Mouse (Mus musculus) cerebellum, adult (tissue): ENCODE data around the gene Unc45b.

ENCODE experiments used
- ATAC-seq: cut with Nextera tagmentation; 2 replicates; pipeline ENCODE4 v1.9.2; 2017; ENCODE audit warnings: mild to moderate bottlenecking, moderate library complexity, mixed read lengths; ENCODE audit not compliant: insufficient number of reproducible peaks, low FRiP score, low TSS enrichment

Gene Unc45b

DNA sequence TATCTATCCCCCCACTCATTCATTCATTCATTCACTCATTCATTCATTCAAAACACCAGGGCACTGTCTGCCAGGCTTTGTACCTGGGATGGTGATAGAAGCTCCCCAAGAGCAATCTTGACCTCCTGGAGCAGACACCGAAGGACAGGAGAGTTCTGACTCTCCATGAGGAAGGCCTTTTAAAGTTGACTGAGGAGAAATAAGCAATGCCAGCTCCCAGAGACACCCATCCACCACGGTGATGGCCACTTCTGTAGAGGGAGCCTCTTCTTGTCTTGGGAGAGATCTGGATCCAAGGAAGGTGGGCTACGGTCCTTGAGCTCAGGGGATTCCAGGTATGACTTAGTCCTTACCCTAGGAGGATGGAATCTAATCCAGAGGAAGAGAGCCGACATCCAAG lies at the start of gene Unc45b:
Gene Unc45b (plus strand): TSS at position 301 of the 400 bp plus-strand sequence.
- ATAC-seq = no peak

DNA sequence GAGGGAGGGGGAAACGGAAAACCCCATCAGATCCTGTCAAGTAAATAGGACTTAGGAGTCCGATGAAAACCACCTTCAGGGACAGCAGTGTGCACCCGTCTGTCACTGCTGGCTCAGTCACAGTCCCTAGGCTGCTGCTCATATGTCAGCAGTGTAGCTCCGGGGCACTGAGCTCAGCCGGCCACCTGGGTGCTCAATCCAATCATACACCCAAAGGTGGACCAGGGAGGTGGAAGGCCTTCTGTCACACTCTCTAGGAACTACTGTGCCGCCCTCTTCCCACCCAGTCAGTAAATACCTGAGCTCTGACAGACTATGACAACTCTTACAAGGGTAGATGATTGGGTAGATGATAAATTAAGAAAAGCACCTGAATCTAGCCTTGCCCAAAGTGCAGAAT lies 49.6 kb upstream of the Unc45b start:
- ATAC-seq = no peak

DNA sequence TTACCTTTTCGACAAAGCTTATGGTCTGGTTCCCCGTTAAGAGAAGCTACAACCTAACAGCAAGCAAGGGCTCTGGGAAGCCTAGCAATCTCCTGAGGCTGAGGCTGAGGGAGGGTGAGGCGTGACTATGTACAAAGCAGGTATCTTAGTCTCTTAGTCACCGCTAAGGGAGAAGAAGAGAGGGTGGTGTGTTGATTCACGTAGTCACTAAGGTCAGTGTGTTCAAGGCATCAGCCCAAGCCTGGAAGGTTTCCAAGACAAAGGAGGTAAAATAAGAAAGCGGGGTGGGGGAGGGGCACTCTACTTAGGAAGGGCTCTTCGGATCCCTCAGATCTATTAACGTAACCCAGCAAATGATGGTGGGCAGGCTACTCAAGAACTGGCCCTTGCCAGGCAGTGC lies 48.8 kb upstream of the Unc45b start:
- no peak for ATAC-seq

DNA sequence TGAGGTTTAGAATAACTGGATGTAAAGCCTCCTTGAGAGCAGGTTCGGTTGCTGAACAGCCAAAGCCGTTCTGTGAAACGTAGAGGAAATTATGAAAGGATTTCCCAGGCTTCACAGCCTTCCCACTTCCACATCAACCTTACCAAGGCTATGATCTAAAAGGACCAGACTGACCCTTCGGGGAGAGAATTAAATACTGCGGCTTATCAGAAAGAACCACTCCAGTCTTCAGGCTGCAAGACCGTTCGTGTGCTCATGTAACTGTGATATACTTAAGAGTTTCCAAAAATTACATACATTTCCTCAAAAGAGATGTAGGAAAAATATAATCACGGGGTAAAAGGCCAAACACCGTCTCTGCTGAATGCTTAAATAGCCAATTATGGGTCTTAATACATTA lies 47.7 kb upstream of the Unc45b start:
- no peak for ATAC-seq

DNA sequence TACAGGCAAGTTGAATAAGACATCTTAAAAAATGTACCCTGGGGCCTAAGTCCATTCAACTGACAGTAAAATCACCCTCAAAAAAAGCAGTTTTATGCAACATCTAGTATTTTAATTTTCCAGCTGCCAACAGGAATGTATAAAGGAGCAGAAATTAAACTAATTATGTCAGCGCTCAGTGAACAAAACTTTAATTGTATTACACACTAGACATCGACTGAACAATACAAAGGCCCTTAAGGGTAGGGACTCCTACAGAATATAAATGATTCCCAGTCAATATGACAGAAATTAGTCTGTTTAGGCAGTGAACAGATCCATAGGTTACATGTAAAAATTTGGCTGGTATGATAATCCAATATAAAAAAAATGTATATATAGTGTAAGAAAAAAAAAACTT lies 47.3 kb upstream of the Unc45b start:
- no peak for ATAC-seq

DNA sequence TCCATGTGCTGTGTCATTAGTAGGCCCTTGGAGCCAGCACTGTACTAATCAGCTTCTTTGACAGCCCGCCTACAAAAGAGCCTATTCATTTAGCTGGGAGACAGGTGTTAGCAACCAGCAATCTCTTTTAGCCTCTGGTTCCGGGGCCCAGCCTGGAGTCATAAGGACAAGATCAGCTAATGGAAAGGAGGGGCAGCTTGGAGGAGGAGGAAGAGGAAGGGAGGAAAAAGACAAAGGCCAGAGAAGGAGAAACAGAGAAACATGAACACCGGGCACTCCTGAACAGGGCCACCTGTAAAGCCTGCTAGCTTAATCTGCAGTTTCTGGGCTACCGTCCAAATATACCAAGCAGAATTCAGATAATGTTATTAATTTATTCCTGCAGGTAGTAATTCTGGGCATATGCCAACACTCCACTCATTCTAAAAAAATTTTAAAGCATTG lies 46.8 kb upstream of the Unc45b start:
- ATAC-seq = no peak

DNA sequence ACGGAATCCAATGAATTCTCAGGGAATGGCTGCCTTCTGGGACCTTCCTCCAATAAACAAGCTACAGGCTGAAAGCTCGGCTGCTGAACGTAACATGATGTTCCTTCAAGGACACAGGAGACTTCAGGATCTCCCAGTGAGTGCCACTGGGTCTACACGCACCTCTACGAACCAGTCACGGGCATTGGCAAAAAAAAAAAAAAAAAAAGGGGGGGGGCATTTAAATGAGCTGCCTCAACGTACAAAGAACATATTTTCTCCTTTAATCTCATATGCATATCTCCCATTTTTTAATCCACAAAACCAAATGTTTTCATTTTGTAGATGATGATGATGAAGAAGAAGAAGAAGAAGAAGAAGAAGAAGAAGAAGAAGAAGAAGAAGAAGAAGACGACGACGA lies 44.4 kb upstream of the Unc45b start:
- ATAC-seq = no peak

DNA sequence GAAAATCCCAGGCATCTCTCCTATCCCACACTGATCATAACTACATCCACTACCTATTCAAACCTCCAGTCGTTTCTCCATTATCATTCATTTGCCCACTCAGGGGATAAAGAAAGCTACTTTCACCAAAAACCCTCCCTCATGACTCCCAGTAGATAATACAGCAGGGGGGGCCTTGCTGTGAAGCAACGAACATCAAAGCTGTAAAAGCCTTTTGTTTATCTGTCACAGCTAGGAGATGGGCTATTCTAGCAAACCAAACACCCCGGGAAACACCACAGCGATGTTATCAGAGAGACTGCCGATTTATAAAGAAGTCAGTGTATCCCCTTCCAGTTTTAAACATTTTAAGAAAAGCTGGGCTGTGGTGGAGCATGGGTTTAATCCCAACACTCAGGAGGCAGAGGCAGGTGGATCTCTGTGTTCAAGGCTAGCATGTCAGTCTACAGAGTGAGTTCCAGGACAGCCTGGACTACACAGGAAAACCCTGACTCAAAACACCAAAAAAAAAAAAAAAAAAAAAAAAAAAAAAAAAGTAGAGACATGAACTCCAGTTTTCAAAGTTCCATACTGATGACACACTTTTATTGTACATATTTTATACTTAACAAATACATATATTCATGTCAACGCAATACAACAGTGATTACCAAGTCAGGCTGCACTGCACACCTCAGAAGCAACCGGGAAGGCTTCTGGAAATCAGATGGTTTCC lies 43.3 kb upstream of the Unc45b start:
- ATAC-seq = no peak

DNA sequence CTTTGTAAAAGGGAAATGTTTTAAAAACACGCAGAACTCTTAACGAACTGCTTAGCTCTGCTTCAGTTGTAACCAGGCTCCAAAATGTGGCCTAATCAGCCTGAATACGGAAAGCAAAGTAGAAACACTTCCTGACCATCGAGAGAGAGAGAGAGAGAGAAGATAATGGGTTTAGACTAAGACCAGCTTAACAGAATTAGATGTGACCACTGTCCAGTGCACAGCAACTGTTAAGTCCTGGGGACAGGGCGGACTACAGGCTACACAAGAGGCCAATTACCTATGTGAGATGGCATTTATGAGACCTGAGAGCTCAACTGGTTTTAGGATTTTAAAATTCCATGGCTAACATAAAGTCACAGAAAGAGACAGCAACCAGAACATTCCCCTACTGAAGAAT lies 42.4 kb upstream of the Unc45b start:
- ATAC-seq = no peak

DNA sequence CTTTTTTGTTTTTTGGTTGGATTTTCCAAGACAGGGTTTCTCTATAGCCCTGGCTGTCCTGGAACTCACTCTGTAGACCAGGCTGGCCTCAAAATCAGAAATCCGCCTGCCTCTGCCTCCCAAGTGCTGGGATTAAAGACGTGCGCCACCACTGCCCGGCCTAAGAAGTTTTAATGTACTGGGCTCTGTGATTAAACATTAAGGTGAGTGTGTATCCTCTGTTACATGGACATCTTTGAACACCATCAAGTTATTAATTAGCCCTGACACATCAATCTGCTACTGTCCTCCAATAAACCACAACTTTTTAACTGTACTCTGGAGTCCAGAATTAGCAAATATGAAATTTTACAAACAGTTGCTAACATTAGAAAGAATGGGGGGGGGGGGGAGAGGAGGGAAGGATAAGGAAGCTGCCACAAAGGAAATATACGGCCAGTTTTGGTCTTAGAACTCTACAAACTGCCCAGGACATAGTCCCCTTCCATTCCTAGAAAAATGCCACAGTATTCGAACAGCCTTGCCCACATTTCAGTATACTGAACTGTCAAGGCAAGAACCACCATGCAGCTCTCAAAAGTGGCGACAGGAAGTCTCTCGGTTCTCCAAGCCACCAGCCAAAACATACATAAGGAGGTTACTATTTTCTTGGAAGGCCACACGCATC lies 40.7 kb upstream of the Unc45b start:
- no peak for ATAC-seq

DNA sequence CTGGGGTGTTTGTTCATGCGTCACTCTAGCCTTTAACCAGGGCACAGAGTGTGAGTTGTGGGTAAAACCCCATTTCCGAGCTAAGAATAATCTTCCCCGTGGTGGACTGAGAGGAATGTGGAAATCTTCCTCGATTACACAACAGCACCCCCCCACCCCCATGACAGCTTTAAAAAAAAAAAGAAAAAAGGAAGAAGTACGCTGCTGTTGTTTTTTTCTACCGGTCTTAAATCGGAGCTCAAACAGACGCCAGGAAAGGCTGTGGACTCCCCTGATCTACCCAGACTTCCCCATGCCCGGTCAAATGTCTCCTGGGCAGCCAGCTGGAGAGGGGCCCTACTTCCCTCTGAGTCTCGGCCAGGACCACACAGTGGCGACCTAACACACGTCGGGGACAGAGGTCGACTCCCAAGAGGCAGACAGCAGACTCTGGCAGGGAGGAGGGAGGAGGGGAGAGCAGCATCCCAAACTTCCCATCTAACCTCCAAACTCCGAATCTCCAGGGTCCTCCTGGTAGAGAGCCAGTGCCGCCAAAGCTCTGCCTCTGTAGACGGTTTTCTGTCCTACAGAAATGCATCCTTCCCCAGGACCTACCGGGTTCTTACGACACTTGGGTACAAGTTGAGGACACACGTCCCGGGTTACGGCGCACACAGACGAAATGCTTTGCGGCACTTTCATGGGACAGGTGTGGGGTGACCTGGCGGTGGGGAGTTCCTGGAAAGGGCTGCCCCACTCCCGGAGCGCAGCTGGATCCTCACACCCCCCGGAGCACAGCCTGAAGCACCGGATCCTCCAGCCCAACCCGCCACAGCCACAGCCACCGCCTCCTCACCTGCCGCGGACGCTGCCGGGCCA lies 39.9 kb upstream of the Unc45b start:
- peak; percentile 47 for ATAC-seq

DNA sequence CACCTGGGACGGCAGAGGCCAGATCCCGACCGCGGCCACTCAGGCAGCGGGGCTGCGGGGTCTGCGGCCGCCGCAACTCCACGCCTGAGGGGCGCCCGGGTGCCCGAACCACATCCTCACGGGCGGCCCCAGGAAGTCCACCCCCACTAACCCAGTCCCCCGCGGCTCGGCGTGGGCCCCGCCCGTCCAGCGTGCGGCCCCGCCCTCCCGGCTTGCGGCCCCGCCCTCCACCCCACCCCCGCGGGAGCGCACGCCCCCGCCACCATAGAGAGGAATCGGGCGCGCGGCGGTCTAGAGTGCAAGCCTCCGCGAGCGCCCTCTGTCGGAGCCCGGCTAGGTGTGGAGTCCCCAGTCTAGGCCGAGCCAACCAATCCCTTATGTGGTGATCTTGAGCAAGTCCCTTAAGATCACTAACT lies 39.3 kb upstream of the Unc45b start, which contains the start of gene Rffl:
Gene Rffl (minus strand): TSS at position 180 of the 416 bp plus-strand sequence.
- peak; percentile 89; the same call in 1 of the 2 replicates for ATAC-seq

DNA sequence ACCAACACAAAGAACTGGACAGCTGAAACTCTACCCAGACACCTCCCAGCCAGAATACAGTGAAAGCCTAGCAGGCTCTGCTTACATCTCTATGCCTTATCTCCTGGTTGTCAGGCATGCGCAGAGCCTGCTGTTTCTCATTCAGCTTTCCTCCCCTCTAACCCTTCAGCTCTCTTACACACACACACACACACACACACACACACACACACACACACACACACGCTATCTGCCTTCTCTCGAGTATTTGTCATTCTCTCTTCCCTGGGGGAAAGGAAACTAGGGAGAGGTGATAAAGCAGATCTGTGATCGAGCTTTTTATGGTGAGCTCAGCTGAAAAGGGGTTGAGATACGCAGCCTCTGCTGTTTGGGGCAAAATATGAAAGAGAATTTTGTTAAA lies 35.4 kb upstream of the Unc45b start:
- ATAC-seq = no peak

DNA sequence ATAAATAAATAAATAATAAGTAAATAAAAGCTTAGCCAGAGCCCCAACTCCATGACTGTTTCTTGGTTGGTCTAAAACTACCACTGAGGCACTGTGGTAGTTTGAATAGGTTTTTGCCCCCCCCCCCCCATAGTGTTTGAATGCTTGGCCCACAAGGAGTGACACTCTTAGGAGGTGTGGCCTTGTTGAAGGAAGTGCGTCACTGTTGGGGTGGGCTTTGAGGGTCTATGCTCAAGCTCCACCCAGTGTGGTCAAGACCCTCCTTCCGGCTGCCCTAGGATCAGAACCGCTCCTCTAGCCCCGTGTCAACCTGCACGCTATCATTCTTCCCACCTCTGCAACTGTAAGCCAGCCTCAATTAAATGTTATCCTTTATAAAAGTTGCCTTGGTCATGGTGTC lies 34.7 kb upstream of the Unc45b start:
- no peak for ATAC-seq

DNA sequence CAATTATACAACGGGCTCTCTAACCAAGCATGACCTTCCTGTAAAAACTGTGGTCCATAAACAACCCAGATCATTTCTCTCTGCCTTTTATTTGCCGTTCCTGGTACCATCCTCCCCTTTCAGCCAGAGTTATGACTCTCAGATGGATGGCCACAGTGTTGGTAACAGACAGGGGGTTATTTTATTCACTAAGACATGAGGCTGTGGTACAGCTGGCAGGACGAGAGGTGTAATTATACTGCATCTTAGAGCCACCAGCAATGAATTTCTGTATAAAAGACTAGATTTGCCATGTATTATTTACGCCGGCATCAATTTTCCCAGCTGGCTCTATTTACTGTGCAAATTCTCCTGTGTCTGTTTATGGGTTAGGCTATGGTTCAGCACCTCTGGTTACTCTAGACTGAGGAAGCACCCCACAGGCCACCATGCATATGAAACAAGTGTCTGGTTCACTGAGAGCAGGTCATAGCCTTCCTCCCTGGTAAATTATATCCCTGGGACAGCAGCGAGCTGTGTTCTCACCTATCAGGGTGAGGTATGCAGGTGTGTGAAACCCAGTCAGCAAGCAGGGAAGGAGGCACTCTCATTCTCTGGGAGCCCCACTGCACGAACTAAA lies 32.5 kb upstream of the Unc45b start:
- no peak for ATAC-seq

DNA sequence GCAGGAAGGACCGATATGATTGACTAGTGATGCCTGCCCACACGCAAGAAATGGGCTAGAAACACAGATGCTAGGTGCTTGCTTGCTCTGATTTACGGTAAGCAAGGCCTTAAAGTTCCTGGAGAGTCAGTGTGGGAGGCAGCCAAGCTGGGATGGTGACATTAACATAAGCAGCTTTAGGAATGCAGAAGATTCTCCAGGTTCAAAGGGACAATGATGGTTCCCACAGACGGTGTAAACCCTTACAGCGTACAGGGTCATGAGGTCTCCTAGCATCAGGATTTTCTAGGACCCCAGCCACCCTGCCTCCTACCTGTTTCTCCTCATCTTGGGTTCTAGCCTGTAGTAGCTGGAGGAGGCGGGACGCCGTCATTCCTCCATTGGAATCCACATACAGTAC lies 27.2 kb upstream of the Unc45b start:
- no peak for ATAC-seq

DNA sequence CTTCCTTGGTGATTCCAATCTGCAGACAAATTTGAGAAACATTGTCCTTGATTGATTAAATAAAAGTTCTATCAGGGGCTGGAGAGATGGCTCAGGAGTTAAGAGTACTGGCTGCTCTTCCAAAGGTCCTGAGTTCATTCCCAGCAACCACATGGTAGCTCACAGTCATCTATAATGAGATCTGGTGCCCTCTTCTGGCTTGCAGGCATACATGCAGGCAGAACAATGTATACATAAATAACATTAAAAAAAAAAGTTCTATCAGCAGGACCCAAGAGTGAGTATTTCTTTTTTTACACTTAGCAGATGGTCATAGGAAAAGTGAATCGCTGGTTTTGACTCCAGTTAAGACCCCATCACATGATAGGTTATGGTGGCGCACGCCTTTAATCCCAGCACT lies 23.8 kb upstream of the Unc45b start:
- ATAC-seq = no peak

DNA sequence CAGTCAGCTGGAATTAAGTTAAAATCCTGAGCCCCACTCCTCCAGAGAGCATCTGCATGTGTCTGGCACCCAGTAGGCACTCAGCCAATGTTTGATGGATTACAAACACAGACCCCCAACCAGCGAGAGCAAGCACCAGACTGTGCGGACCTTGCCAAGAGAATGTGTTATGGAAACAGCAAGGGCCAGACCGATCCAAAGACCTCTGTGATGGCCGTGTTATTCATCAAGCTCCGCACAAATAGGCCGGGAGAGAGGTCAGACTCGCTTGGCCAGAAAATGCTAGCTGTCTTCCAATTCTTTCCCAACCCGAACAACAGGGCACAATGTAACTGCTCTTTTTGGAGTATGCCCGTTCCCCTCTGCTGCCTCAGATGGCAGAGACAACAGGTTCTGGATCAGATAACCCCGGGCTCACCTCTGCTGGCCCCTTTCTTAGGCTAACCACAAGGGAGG lies 21.8 kb upstream of the Unc45b start:
- ATAC-seq = no peak

DNA sequence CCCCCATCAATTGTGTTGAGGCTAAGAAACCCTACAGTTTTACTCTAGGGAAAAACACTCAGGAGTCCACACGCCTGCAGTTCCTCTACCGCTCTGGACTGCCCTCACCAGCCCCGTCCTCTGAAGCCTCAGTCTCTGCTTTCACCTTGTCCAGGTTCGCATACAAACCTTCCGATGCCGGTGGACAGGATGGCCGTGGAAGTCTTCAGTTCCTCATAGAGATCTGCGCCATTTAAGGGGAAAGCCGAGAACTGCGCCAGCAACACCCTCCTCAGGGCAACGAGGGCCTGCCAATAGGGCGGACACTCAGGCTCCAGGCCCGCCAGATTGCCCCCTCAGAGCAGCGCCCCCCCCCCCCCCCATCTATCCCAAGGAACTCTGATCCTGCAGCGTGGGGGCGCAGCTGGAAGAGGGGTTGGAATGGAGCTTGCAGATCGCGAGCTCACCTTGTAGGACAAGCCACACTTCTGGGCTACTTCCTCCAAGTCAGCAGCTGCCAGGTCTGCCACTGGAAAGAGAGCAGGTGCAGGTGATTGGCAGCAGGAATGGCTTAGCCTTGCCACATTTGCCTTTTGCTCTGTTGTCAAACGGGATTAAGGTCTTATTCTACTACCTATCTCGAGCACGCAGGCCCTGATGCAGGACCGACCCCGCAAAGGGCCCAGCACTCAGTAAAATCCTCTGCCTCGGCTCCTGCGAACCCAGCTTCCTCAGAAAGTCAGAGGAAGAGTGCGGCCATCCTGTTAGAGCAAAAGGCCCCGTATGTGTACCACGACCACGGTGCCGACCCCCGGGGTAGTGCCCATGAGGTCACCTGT lies 20.6 kb upstream of the Unc45b start:
- ATAC-seq = 0 out of 2 replicates have a peak, but pooled peaks have one; percentile 33

DNA sequence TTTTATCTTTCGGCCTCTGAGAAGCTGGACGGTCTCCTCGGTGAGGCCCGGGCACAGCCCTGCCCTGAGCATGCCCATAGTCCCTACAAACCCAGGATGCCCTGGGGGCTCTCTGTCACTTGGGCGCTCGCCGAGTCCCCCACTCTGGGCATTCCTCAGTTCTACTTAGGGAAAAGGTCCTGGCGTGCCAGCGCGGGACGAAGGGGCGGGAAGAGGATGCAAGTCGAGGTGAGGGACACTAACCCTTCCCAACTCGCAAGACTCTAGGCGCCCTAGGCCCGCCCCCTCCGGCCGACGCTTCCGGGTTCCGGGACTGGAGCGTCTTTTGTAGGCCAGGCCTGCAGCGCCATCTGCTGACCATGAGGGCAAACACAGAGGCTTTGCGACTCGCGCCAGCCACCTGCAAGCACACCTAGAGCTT lies 20.0 kb upstream of the Unc45b start, which contains the start of gene Rad51d:
Gene Rad51d (minus strand): TSS at position 273 of the 421 bp plus-strand sequence.
- ATAC-seq = peak; percentile 95
